In genomic region chr15:101234611-101235341, GRCm38 (mm10) we compare ENCODE assay signal across 13 mouse cellular contexts. TPM values are rescaled to one million over a fixed set of nuclear protein-coding genes. Genes with fewer than 3 reads are reported as not detected.
DNase-seq lines count a peak whose midpoint lies in the region; ATAC-seq and TF ChIP-seq lines count a peak whose summit lies in the region.
"Had no signal": no experiment of that assay in that cellular context is flagged by ENCODE, and none has a peak within 500 bp of the region (broad histone marks: within the 10 kb centered on the region; RNA-seq: fewer than 3 reads in every experiment).

No protein-coding gene starts in this region.

- H3K36me3 ChIP-seq in forebrain, embryonic 10.5 days (replicated peaks) = peaks cover 28% of the 10 kb centered on the region
- peaks cover 14% of the 10 kb centered on the region for H3K36me3 ChIP-seq in forebrain, embryonic 13.5 days (ENCODE audit: poor library complexity, severe bottlenecking)
- H3K36me3 ChIP-seq in liver, embryonic 12.5 days = peaks cover 4% of the 10 kb centered on the region; the same call in 1 of the 2 replicates

- no peak overlapping the region for H3K4me3 ChIP-seq in forebrain, embryonic 10.5 days
- H3K4me3 ChIP-seq in forebrain, embryonic 13.5 days = no peak overlapping the region
- no peak overlapping the region for H3K4me3 ChIP-seq in layer of hippocampus, adult 2 months
- no peak overlapping the region for H3K4me3 ChIP-seq in liver, embryonic 12.5 days
- H3K4me3 ChIP-seq: erythroblast, embryonic 14.5 days; heart, embryonic 12.5 days had no signal

- peaks cover 55% of the 10 kb centered on the region for H3K4me1 ChIP-seq in forebrain, embryonic 10.5 days
- peaks cover 23% of the 10 kb centered on the region for H3K4me1 ChIP-seq in forebrain, embryonic 13.5 days
- H3K4me1 ChIP-seq in liver, embryonic 12.5 days = 0 out of 2 replicates have a peak, but pooled peaks cover 5% of the 10 kb centered on the region

- TF ChIP-seq CTCF in layer of hippocampus, adult 2 months (conservative IDR thresholded peaks at IDR 0.05) = no peak

- H3K4me2 ChIP-seq in forebrain, embryonic 13.5 days = no peak overlapping the region
- H3K4me2 ChIP-seq in liver, embryonic 12.5 days = no peak overlapping the region
- H3K4me2 ChIP-seq: heart, embryonic 12.5 days had no signal

- ATAC-seq in forebrain, embryonic 13.5 days = no peak
- ATAC-seq in liver, embryonic 12.5 days = no peak
- ATAC-seq: activated CD4-positive, CD25-positive, alpha-beta regulatory T cell, adult 4 months had no signal

- H3K27me3 ChIP-seq in forebrain, embryonic 10.5 days (ENCODE audit: poor library complexity, severe bottlenecking) = peaks cover 57% of the 10 kb centered on the region
- 0 out of 2 replicates have a peak, but pooled peaks cover 9% of the 10 kb centered on the region for H3K27me3 ChIP-seq in forebrain, embryonic 13.5 days
- peaks cover 39% of the 10 kb centered on the region for H3K27me3 ChIP-seq in liver, embryonic 12.5 days (replicated peaks)

- H3K9ac ChIP-seq in forebrain, embryonic 13.5 days = no peak overlapping the region
- H3K9ac ChIP-seq in liver, embryonic 12.5 days = no peak overlapping the region
- H3K9ac ChIP-seq: heart, embryonic 12.5 days had no signal

- H3K27ac ChIP-seq in forebrain, embryonic 10.5 days = peak overlapping the region; percentile 21; the same call in 1 of the 2 replicates
- H3K27ac ChIP-seq in forebrain, embryonic 13.5 days = no peak overlapping the region
- peak overlapping the region; percentile 88 for H3K27ac ChIP-seq in layer of hippocampus, adult 2 months
- H3K27ac ChIP-seq in liver, embryonic 12.5 days = no peak overlapping the region

- H3K9me3 ChIP-seq in forebrain, embryonic 10.5 days = peaks cover 8% of the 10 kb centered on the region; the same call in 1 of the 2 replicates
- no peaks in the 10 kb centered on the region for H3K9me3 ChIP-seq in forebrain, embryonic 13.5 days (replicated peaks)
- H3K9me3 ChIP-seq in liver, embryonic 12.5 days (replicated peaks) = no peaks in the 10 kb centered on the region
- H3K9me3 ChIP-seq: heart, embryonic 12.5 days had no signal

- DNase-seq in forebrain, embryonic 10.5 days (ENCODE audit: extremely low spot score, low spot score) = no peak
- peak in 1 of 2 experiments; percentile 30 for DNase-seq in layer of hippocampus, adult 2 months (ENCODE audit: low spot score in 2 of 2)
- DNase-seq in layer of hippocampus, adult 9-10 months (ENCODE audit: low spot score) = no peak
- DNase-seq in thymus, postnatal 4 days = peak; percentile 29
- DNase-seq in thymus, postnatal 36 days = no peak
- no peak for DNase-seq in frontal cortex, postnatal 10 days (ENCODE audit: low spot score in 2 of 2)

- 73% methylated on average over 10 of the region's 10 CpGs for WGBS in forebrain, embryonic 10.5 days
- WGBS in forebrain, embryonic 13.5 days = 55% methylated on average over 10 of the region's 10 CpGs
- 64% methylated on average over 10 of the region's 10 CpGs for WGBS in liver, embryonic 12.5 days (ENCODE audit: insufficient replicate concordance)

RNA-seq across cellular contexts. Expression of gene Grasp, which starts 10.8 kb away (rescaled TPM):
- polyA plus RNA-seq in forebrain, embryonic 10.5 days (2016; fragmentation: Nextera tagmentation; extraction: Ambion mirVana) = 2.6 and 4.1 TPM in 2 replicates
- 1.3 and 1.5 TPM in 2 replicates for polyA plus RNA-seq in forebrain, embryonic 13.5 days (2015; fragmentation: Nextera tagmentation; extraction: Ambion mirVana)
- total RNA-seq in layer of hippocampus, adult 2 months (2021) = 10 to 100 TPM; 79.5 to 82.7 TPM
- 0.81 and 1.3 TPM in 2 replicates for polyA plus RNA-seq in liver, embryonic 12.5 days (2016; fragmentation: Nextera tagmentation; extraction: Ambion mirVana)
- polyA plus RNA-seq: activated CD4-positive, CD25-positive, alpha-beta regulatory T cell, adult 4 months had no signal

RNA-seq across cellular contexts. Expression of gene Nr4a1, which starts 19.3 kb away (rescaled TPM):
- polyA plus RNA-seq in forebrain, embryonic 10.5 days (2016; fragmentation: Nextera tagmentation; extraction: Ambion mirVana) = 3.7 and 5.2 TPM in 2 replicates
- polyA plus RNA-seq in forebrain, embryonic 13.5 days (2015; fragmentation: Nextera tagmentation; extraction: Ambion mirVana) = 2.4 and 2.9 TPM in 2 replicates
- 10 to 100 TPM; 39.8 to 54.8 TPM for total RNA-seq in layer of hippocampus, adult 2 months (2021)
- 0.83 and 1.0 TPM in 2 replicates for polyA plus RNA-seq in liver, embryonic 12.5 days (2016; fragmentation: Nextera tagmentation; extraction: Ambion mirVana)

RNA-seq across cellular contexts. Expression of gene Atg101, which starts 49.3 kb away (rescaled TPM):
- 77.2 and 77.8 TPM in 2 replicates for polyA plus RNA-seq in forebrain, embryonic 10.5 days (2016; fragmentation: Nextera tagmentation; extraction: Ambion mirVana)
- polyA plus RNA-seq in forebrain, embryonic 13.5 days (2015; fragmentation: Nextera tagmentation; extraction: Ambion mirVana) = 81.6 and 85.1 TPM in 2 replicates
- total RNA-seq in layer of hippocampus, adult 2 months (2021) = 10 to 100 TPM; 50.6 to 53.3 TPM
- polyA plus RNA-seq in liver, embryonic 12.5 days (2016; fragmentation: Nextera tagmentation; extraction: Ambion mirVana) = 31.5 and 31.7 TPM in 2 replicates

RNA-seq across cellular contexts. Expression of gene 6030408B16Rik, which starts 58.2 kb away (rescaled TPM):
- polyA plus RNA-seq in forebrain, embryonic 10.5 days (2016; fragmentation: Nextera tagmentation; extraction: Ambion mirVana) = 0.07 and 0.27 TPM in 2 replicates
- 0.23 and 0.25 TPM in 2 replicates for polyA plus RNA-seq in forebrain, embryonic 13.5 days (2015; fragmentation: Nextera tagmentation; extraction: Ambion mirVana)
- under 1 TPM in 1 of 2 experiments, not detected in 1; 0.54 TPM for total RNA-seq in layer of hippocampus, adult 2 months (2021)
- polyA plus RNA-seq in liver, embryonic 12.5 days (2016; fragmentation: Nextera tagmentation; extraction: Ambion mirVana) = 0.17 and 0.19 TPM in 2 replicates
- total RNA-seq: liver, adult 2 months; megakaryocyte progenitor cell, adult 5-6 weeks had no signal
- polyA plus RNA-seq: erythroblast, embryonic 14.5 days; liver, adult 2 months had no signal

Comparison
In these comparisons a context has a peak if more than half of its experiments do, and no peak if none do; other contexts are left out.
1. H3K27ac ChIP-seq: peak in forebrain, embryonic 10.5 days (single experiment) and layer of hippocampus, adult 2 months (single experiment); none in forebrain, embryonic 13.5 days (single experiment) and liver, embryonic 12.5 days (single experiment).